Mouse (Mus musculus) thymus, postnatal 25 days (tissue): ENCODE measurements around the gene Spn.
"Not testable (repeated sequence)": the region's sequence is repeated elsewhere in the genome, so short reads cannot be mapped to it uniquely, and the experiment has no call there.

ENCODE experiments used
- DNase-seq: peaks from one replicate; pipeline ENCODE4 v3.0.0; 2022

The Spn gene

DNA sequence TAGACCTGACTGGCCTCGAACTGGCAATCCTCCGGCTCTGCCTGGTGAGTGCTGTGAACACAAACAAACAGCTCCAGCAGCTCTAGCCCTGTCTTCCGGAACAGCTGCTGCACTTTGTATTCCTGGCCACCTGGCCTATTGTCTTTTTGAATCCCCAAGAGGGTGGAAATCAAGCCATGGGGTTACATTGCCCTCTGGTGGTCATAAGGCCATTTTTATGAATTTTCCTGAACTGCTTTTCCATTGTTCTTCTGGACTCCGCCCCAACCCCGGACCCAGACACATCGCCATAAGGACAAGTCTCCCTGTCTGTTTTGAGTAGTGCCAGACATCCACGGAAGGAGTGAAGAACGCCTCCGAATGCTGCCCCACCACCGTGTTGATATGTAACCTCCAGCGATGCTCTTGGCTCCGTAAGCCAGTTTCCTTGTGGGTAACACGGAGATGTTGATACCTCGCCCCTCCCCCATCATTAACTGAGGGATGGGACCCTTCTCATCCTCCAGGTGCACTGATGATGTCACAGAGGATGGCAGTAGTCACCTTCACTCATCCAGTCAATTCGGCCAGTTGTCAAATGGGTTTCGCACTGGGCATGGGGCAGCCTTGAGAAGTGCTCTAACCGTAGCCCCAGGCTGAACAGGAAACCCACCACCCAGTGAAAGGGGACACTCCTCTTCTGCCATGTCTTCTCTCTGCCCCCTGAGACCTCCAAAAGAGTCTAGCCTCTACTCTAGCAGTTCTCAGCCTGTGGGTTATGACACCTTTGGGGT is 32.9 kb downstream of the Spn start:
- DNase-seq = peak; percentile 87

DNA sequence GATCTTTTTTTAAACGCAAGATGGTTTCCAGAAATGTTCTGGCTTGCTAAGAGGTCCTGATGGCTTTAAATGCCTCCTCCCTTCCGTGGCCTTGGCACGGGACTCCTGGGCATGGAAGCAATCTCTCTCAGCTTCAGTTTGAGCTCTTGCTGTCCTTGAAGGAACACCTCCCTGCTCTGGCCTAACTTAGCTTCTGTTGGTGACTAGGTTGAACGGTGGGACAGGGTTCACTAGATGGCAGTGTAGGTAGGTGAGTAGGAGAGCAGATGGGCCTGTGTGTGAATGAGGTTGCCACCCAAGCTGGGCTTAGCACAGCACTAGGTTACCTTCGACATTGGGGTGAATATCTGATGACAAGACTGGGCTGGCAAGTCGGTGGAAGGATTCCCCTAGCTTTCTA is 33.7 kb downstream of the Spn start:
- peak; percentile 58 for DNase-seq

DNA sequence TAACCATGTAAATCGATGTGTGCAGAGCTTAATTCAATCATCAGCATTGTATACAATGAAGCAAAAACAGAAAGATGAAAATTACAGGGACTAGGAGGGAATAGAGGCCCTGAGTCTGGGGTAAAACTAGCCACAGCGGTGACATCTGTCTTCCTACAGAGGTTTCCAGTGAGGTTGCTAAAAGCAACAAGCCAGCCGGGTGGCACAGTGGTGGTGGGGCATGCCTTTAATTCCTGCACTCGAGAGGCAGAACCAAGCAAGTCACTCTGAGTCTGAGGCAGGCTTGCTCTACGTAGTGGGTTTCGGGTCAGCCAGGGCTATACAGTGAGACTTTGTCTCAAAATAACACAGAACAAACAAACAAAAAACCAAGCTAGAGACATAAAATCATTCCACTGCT is 35.5 kb downstream of the Spn start:
- DNase-seq = peak; percentile 50

DNA sequence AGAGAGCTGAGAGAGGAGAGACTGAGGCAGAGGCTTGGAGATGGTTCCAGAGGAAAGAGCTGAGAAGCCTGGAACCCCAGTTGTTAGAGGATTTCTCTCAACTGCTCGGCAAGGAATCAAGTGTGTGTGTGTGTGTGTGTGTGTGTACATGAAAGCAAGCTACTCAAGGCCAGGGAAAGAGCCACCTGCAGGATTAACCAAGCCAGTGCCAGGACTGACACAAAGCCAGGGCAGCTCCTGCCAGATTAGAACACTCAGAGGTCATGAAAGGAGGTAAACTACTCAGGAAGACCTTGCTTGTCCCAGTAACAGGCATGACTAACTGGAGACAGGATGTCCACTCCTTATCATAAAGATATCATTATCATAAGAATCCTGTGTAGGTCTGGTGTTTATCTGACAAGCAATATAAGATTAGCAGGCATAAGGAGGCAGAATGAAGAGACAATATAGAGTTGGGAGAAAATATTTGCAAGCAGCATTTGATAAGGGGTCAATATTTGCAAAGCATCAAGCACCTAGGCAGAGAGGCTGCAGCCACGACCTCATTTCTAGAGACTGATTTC is 36.1 kb downstream of the Spn start:
- no peak for DNase-seq

DNA sequence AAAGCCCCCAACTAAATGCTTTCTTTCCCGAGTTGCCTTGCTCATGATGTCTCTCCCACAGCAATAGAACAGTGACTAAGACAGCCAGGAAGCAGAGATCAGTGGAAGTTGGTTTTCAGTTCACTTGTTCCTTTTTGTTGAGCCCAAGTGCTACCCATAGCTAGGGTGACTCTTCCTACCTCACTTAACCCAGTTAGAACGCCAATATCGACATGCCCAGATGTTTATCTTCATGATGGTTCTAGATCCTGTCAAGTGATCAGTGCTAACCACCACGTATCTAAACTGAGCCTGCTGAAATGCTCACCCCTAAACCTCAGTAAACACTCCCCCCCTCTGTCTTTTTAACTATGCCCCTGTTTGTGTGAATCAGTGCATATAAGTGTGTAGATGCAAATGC is 38.1 kb downstream of the Spn start:
- no peak for DNase-seq

DNA sequence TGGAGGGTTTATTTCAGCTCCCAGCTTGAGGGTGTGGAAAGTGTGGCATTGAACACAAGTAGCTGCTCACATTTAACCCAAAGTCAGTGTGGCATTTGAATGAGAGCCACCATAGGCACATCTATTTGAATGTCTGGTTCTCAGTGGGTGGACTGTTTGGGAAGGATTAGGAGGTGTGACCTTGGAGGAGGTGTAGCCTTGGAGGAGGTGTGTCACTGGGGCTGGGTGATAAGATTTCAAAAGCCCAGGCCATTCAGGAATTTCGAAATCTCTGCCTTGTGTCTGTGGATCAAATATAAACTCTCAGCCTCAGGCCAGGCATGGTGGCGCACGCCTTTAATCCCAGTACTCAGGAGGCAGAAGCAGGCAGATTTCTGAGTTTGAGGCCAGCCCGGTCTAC is 38.7 kb downstream of the Spn start:
- DNase-seq = no peak

DNA sequence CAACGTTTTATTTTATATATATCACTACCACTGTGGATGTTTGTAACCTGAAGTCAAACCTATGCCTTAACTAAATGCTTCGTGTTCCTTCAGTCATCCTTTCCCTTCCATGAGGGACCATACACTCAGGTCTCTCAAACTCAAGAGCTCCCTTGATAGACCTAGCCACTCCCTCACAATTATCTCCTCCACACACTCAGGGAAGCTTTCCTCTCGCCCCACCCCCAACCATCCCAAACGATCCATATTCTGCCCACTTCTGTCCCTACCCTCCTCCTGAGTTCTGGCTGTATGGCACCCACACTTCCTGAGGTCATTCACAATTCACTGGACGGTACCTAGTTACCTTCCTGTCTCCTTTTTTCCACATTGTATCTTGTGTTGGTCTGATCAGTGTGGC is 39.1 kb downstream of the Spn start:
- DNase-seq = no peak

DNA sequence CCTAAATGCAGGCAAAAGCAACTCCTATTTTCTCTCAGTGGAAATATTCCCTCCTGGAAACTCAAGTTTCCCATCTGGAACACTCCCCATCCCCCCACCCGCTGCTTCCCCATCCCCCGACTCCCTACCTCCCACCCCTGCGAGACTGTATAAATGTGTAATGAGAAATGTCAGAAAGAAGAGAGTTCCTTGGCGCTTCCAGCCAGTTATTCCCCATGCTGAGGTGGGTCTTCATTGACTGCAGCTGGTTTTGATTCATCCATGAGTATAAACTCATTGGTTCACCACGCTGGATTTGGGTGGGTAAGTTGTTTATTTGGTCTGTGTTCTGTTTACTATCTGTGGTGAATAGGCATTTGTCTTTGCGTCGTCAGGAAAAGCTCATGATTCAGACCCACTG is 41.2 kb downstream of the Spn start:
- no peak for DNase-seq

DNA sequence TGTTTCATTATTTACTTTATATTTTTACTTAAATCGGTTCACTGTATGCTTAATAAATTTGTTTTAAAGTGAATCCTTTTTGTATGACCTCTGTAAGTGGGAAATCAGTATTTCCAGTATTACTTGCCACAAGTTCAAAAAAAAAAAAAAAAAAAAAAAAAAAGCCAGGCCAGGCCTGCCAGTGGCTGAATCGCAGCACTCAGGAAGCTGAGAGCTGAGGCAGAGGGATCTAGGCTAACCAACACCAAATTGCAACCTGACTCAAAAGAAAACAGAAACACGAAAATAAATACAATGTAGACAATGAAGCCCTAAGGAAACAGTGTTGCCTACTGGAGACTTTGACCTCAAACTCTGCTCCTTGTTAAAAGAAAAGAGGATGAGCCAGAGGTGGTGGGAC is 43.7 kb downstream of the Spn start:
- DNase-seq = no peak

DNA sequence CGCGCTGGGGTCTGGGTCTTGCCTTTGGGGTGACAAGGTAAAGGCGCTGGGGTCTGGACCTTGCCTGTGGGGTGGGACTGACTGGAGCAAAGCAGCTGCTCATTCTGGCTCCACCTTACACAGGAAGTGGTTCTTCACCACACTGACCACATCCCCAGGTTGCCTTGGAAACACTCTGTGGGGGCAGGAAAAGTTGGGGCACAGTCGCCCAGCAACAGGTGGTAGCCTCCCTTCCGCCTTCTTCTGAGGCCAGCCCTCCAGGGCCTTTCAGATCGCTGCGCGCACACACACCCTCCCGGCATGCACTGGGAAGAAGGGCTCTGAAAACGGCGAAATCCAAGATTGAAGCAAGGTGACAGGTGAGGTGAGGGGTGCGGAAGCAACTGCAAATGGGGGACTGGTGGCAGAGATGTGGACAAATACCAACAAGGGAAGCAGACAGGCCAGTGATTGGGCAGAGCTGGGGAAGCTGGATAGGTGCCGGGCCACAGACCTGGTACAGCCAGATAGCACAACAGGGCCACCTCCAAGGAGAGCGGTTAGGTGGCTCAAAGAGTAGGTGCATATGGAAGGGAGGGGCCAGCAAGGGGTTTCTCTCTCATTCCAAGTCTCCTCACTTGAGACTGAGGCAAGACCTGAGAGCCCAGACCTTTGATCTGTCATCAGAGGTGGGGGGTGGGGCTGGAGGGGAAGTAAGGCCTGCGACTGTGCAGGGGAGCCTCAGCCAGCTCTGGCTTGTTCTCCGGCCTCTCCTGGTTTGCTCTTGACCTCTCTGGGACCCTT is 46.3 kb downstream of the Spn start, which contains the start of gene AI467606:
TSS of gene AI467606 (plus strand) at position 246 of the 783 bp plus-strand sequence.
- DNase-seq = peak; percentile 97

DNA sequence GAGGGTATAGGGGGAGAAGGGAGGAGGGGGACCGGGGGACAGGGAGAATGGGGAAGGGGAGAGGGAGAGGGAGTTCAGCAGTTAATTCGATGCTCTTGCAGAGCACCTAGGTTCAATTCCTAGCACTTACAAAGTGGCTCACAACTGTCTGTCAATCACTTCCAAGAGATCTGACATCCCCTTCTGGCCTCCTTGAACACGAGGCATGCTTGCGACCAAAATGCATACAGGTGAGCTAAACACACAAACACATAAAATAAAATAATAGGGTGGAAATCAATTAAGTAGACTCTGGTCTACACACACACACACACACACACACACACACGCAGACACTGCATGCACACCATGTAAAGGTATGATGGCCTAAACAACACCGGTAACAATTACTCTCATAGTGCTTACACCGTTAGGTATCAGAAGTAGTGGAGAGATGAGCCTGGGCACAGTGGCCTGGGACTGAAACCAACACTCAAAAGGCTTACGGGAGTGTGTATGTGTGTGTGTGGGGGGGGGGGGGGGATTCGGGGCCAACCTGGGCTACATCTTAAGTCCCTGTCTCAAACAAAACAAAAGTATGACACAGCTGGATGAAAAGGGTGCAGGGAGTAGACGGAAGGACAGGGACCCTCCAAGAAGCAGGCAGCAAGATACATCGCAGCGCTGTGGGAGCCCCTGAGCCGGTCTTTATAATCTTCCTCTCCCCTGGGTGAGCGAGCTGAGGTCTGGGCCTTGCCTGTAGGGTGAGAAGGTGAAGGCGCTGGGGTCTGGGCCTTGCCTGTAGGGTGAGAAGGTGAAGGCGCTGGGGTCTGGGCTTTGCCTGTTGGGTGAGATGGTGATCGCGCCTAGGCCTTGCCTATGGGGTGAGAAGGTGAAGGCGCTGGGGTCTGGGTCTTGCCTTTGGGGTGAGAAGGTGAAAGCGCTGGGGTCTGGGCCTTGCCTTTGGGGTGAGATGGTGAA is 47.2 kb downstream of the Spn start:
- DNase-seq = peak; percentile 44

DNA sequence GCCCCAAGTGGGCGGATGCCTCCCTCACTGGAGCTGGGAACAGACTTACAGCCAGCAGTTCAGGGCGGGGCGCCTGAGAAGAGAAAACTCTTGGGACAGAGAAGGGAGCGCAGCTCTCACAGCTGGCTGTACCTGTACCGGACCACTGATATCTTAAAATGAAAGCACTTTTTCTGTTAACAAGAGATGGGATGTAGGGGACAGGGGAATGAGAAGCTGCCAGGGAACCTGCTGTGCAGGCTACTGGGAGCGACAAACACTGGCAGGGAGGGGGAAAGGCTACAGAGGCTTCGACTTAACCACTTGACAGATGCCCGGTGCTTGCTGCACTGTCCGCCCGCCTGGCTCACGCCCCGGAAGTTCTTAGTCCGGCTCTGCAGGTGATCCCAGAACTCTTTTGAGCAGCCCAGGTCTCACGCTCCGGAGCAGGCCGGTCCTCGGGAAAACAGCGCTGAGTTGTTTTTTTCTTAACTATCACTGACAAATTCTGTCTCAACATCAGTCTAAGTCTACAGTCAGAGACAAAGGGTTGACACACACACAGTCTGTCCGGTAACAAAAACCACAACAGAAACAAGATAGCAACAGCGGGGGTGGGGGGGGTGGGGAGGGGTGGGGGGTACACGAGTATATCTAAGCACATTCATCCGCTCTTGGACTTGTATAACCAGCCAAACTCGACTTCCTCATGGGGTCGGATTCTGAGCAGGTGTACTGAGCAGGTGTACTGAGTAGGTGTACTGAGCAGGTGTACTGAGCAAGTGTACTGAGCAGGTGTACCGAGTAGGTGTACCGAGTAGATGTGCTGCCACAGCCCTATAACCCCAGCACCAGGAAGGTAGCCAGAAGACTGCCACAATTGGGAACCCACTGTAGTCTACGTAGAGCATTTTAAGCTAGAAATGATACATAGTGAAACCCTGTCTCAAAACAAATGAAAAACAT is 48.5 kb downstream of the Spn start:
- DNase-seq = peak; percentile 68

DNA sequence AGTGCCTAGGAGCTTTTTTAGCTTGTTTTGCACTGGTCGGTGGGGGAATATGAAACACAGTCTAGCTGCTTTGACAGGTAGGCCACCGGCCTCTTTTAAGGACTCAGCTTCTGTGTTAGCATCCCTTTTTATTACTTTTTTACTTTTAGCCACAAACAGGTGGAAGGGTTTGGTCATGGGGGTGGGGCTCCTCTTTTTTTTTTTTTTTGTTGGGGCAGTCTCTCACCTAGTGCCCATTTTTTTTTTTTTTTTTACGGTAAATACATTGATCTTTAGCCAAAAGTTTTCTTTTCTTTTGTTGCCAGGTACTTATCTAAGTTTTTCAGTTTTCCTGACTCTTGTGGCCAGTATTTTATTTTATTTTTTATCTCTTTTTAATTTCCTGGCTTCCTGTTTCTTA is 49.5 kb downstream of the Spn start:
- no peak for DNase-seq

DNA sequence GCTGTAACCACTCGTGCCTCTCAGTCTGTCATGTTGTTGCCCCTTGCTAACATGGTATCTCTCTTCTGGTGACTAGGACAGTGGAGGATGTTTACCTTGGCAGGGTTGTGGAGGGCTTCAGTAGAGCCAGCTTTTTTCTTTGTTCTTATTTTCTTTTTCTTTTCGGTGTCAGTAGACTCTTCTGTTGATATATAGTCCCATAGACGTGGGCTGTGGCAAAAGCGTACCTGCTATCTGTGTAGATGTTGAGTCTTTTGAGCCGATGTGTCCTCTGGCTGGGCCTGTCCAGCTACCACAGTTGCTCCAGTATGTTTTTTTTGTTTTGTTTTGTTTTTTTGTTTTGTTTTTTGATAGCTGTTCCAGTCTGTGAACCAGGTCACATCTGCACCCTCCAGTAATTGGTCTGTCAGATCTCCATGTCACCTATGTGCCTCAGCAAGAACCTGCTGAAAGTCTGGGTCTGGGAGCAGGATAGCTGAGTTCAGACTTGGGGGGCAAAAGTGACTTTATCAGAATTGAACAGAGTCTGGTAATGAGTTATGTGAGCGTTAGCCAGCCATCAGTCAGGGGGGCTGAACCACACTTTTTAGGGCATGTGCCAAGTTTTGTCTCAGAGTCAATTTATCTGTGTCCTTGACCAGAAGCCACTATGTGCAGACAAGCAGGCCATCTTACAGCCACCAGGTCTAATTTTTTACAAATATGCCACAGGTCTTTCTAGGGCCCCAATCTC is 50.2 kb downstream of the Spn start, which contains the start of gene Zg16:
TSS of gene Zg16 (minus strand) at position 51 of the 733 bp plus-strand sequence.
- not testable (repeated sequence) for DNase-seq

DNA sequence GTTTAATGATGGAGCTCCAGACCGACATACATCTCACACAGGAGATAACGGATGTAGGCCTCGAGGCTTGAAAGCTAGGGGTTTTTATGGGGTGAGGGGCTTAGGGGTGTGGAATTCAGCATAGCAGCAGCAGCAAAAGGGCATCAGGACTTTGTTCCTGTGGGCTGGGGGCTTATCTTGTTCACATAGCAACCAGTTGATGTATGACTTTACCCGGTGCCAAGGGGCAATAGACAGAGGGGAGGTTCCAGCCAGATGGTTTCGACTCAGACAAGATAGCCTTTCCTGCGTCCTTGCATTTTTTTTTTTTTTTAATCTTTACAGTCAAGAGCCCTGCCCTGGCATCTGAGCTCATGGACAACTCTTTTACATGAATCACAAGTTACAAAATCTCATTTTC is 51.9 kb downstream of the Spn start:
- not testable (repeated sequence) for DNase-seq

DNA sequence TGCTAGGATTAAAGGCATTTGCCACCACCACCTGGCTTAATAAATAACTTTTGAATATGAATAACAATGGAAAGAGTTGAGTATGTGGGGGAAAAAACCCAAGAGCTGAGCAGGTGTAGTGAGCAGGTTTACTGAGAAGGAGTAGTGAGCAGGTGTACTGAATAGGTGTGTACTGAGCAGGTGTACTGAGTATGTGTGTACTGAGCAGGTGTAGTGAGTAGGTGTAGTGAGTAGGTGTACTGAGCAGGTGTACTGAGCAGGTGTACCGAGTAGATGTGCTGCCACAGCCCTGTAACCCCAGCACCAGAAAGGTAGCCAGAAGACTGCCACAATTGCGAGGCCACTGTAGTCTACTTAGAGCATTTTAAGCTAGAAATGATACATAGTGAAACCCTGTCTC is 52.8 kb downstream of the Spn start:
- no peak for DNase-seq

DNA sequence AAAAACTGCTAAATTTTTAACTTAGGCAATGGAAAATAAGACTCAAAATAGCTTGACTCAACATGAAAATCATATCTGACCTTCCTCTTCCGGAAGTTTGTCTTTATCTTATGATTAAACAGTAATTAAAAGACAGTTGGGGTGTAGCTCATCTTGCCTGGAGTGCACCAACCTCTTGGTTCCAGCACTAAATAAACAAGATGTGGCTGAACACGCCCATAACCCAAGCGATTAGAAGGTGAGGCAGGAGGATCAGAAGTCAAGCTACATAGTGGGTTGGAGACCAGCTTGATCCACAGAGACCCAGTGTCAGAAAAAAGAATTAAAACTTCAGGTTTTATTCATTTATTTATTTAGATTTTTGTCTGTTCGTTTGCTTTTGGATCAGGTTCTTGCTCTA is 53.9 kb downstream of the Spn start:
- no peak for DNase-seq

DNA sequence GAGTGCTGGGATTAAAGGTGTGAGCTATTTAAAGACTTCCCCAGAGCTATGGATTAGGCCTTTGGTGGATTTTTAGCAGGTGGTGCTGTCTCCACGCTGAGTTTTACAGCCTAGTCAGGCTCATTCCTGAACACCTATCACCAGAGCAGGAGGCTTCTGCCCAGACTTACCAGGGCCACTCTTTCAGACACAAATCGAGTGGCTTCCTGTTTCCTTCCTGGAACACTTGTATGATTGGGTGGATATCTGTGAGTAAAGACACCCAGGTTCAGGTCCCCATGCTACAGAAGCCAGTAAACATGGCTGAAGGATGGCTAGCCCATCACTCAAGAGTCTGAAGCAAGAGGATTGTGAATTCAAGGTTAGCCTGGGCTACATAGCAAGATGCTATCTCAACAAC is 54.6 kb downstream of the Spn start:
- DNase-seq = no peak

DNA sequence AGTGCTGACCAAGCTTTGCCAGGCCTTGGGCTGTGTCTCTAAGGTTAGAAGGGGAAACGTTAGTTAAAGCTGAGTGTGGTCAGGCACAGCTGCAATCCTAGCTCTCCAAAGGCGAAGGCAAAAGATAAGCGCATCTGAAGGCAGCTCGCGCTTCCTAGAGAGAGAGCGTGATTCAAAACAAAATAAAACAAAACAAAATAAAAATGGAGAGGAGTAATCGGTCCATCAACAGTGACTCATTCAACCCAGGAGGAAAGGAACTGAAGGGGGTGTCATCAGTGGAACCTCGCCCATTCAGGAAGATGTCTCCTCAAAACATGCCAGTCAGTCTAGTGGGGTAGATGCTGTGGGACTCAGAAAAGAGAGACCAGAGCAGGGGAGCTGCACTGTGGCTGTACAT is 55.4 kb downstream of the Spn start:
- DNase-seq = no peak
